Mouse (Mus musculus): ENCODE results near the gene Pnpla2. TPM values are rescaled to one million over a fixed set of nuclear protein-coding genes. Genes with fewer than 3 reads are reported as not detected.

The Pnpla2 gene
- polyA plus RNA-seq, 1 experiment from 2014 or later = 17.7 TPM

- Histone ChIP-seq H3K27me3 (replicated peaks) (no peaks in the 10 kb centered on the region), H3K4me1 (no peaks in the 10 kb centered on the region), H3K9me3 (no peaks in the 10 kb centered on the region), H3K4me2 (no peak overlapping the region), H3K4me3 (no peak overlapping the region), H3K36me3 (replicated peaks) (peaks cover 5% of the 10 kb centered on the region; the same call in 1 of the 2 replicates), H3K27ac (no peak overlapping the region), H3K9ac (no peak overlapping the region)
- 93% methylated on average over 5 of the region's 5 CpGs for WGBS
- no peak for ATAC-seq (replicated peaks)
Observed at GRCm38 (mm10) chr7:141502556-141502905, 47.5 kb downstream of the Pnpla2 start.

GRCm38 (mm10) chr7:141506278-141506677 lies 51.3 kb downstream of the Pnpla2 start:
- Histone ChIP-seq H3K9me3 (no peaks in the 10 kb centered on the region), H3K4me2 (no peak overlapping the region), H3K27ac (no peak overlapping the region), H3K27me3 (replicated peaks) (no peaks in the 10 kb centered on the region), H3K4me3 (no peak overlapping the region), H3K36me3 (replicated peaks) (no peaks in the 10 kb centered on the region), H3K9ac (no peak overlapping the region), H3K4me1 (no peaks in the 10 kb centered on the region)
- no peak for ATAC-seq (replicated peaks)
- WGBS = 69% methylated on average over 2 of the region's 2 CpGs

- H3K4me3 ChIP-seq = no peak overlapping the region
- no peaks in the 10 kb centered on the region for H3K27me3 ChIP-seq (replicated peaks)
- H3K9me3 ChIP-seq = no peaks in the 10 kb centered on the region
- H3K4me2 ChIP-seq = no peak overlapping the region
- peaks cover 8% of the 10 kb centered on the region; the same call in 1 of the 2 replicates for H3K36me3 ChIP-seq (replicated peaks)
- ATAC-seq (replicated peaks) = no peak
- H3K27ac ChIP-seq = no peak overlapping the region
- no peaks in the 10 kb centered on the region for H3K4me1 ChIP-seq
- H3K9ac ChIP-seq = no peak overlapping the region
Observed at GRCm38 (mm10) chr7:141508160-141508559, 53.2 kb downstream of the Pnpla2 start.

DNA sequence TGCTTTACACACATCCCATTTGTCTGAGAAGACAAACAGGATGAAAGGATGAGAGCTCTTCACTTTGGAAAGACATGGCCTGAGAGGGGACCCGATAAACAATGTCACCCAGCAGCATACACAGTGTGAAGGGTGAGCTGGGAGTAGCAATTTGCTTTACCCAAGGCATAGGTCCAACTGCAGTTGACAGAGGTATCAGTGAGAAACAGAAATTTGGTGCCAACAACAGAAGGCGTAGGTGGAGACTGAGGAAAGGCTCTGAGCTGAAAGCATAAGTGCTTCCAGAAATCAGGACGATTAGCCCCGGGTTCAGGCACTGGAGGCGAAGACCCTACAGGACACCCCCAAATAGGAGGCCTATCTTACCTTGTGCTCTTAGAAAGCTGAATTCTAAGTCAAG lies 55.2 kb downstream of the Pnpla2 start:
- WGBS = 95% methylated on average over 5 of the region's 5 CpGs
- Histone ChIP-seq H3K4me1 (no peaks in the 10 kb centered on the region), H3K27me3 (replicated peaks) (no peaks in the 10 kb centered on the region), H3K36me3 (replicated peaks) (peaks cover 10% of the 10 kb centered on the region; the same call in 1 of the 2 replicates), H3K9me3 (no peaks in the 10 kb centered on the region), H3K4me3 (no peak overlapping the region), H3K4me2 (no peak overlapping the region), H3K27ac (no peak overlapping the region), H3K9ac (no peak overlapping the region)
- ATAC-seq (replicated peaks) = no peak

Other genes starting within 250 kb of the Pnpla2 start
- 0.87 and 1.4 TPM in 2 replicates for gene Lmntd2, start 241.1 kb upstream of the Pnpla2 start, polyA plus RNA-seq (2015; fragmentation: Nextera tagmentation; extraction: Ambion mirVana)
- 24.0 and 26.3 TPM in 2 replicates for gene Rassf7, start 239.3 kb upstream of the Pnpla2 start, polyA plus RNA-seq (2015; fragmentation: Nextera tagmentation; extraction: Ambion mirVana)
- 77.3 and 85.7 TPM in 2 replicates for gene Phrf1, start 226.4 kb upstream of the Pnpla2 start, polyA plus RNA-seq (2015; fragmentation: Nextera tagmentation; extraction: Ambion mirVana)
- gene Irf7, start 188.7 kb upstream of the Pnpla2 start, polyA plus RNA-seq (2015; fragmentation: Nextera tagmentation; extraction: Ambion mirVana) = 2.1 and 4.2 TPM in 2 replicates
- gene Cdhr5, start 178.4 kb upstream of the Pnpla2 start, polyA plus RNA-seq (2015; fragmentation: Nextera tagmentation; extraction: Ambion mirVana) = not detected in 2 replicates
- gene Sct, start 176.1 kb upstream of the Pnpla2 start, polyA plus RNA-seq (2015; fragmentation: Nextera tagmentation; extraction: Ambion mirVana) = 1.6 and 1.8 TPM in 2 replicates
- 0.74 and 0.96 TPM in 2 replicates for gene Drd4, start 163.2 kb upstream of the Pnpla2 start, polyA plus RNA-seq (2015; fragmentation: Nextera tagmentation; extraction: Ambion mirVana)
- gene Deaf1, start 127.5 kb upstream of the Pnpla2 start, polyA plus RNA-seq (2015; fragmentation: Nextera tagmentation; extraction: Ambion mirVana) = 224 and 234 TPM in 2 replicates
- gene Tmem80, start 127.5 kb upstream of the Pnpla2 start, polyA plus RNA-seq (2015; fragmentation: Nextera tagmentation; extraction: Ambion mirVana) = 63.0 and 63.3 TPM in 2 replicates
- 0.49 and 0.66 TPM in 2 replicates for gene Eps8l2, start 116.3 kb upstream of the Pnpla2 start, polyA plus RNA-seq (2015; fragmentation: Nextera tagmentation; extraction: Ambion mirVana)
- 292 and 298 TPM in 2 replicates for gene Taldo1, start 63.0 kb upstream of the Pnpla2 start, polyA plus RNA-seq (2015; fragmentation: Nextera tagmentation; extraction: Ambion mirVana)
- 57.2 and 59.5 TPM in 2 replicates for gene Gatd1, start 41.1 kb upstream of the Pnpla2 start, polyA plus RNA-seq (2015; fragmentation: Nextera tagmentation; extraction: Ambion mirVana)
- 111 and 113 TPM in 2 replicates for gene Cend1, start 25.7 kb upstream of the Pnpla2 start, polyA plus RNA-seq (2015; fragmentation: Nextera tagmentation; extraction: Ambion mirVana)
- gene Slc25a22, start 17.3 kb upstream of the Pnpla2 start, polyA plus RNA-seq (2015; fragmentation: Nextera tagmentation; extraction: Ambion mirVana) = 109 and 120 TPM in 2 replicates
- gene Pidd1, start 11.2 kb upstream of the Pnpla2 start, polyA plus RNA-seq (2015; fragmentation: Nextera tagmentation; extraction: Ambion mirVana) = 3.4 and 3.8 TPM in 2 replicates
- gene Rplp2, start 7.8 kb upstream of the Pnpla2 start, polyA plus RNA-seq (2015; fragmentation: Nextera tagmentation; extraction: Ambion mirVana) = 597 and 636 TPM in 2 replicates
- 7.6 and 8.7 TPM in 2 replicates for gene Cracr2b, start 5.9 kb downstream of the Pnpla2 start, polyA plus RNA-seq (2015; fragmentation: Nextera tagmentation; extraction: Ambion mirVana)
- gene Cd151, start 12.2 kb downstream of the Pnpla2 start, polyA plus RNA-seq (2015; fragmentation: Nextera tagmentation; extraction: Ambion mirVana) = 18.8 and 20.5 TPM in 2 replicates
- 82.4 and 83.8 TPM in 2 replicates for gene Polr2l, start 19.9 kb downstream of the Pnpla2 start, polyA plus RNA-seq (2015; fragmentation: Nextera tagmentation; extraction: Ambion mirVana)
- gene Tspan4, start 20.0 kb downstream of the Pnpla2 start, polyA plus RNA-seq (2015; fragmentation: Nextera tagmentation; extraction: Ambion mirVana) = 49.1 and 55.3 TPM in 2 replicates
- gene Chid1, start 84.7 kb downstream of the Pnpla2 start, polyA plus RNA-seq (2015; fragmentation: Nextera tagmentation; extraction: Ambion mirVana) = 44.1 and 44.6 TPM in 2 replicates
- gene Ap2a2, start 107.0 kb downstream of the Pnpla2 start, polyA plus RNA-seq (2015; fragmentation: Nextera tagmentation; extraction: Ambion mirVana) = 132 and 135 TPM in 2 replicates
- gene Muc6, start 200.1 kb downstream of the Pnpla2 start, polyA plus RNA-seq (2015; fragmentation: Nextera tagmentation; extraction: Ambion mirVana) = 0.27 and 0.37 TPM in 2 replicates
- 0.15 and 0.38 TPM in 2 replicates for gene Muc2, start 235.1 kb downstream of the Pnpla2 start, polyA plus RNA-seq (2015; fragmentation: Nextera tagmentation; extraction: Ambion mirVana)